Mouse (Mus musculus): Measurements from ENCODE around the gene Fam131b. TPM values are rescaled to one million over a fixed set of nuclear protein-coding genes. Genes with fewer than 3 reads are reported as not detected.

Gene Fam131b
- polyA plus RNA-seq, 1 experiment from 2014 or later: 0.13 TPM

- Histone ChIP-seq H3K4me1 (ENCODE audit: insufficient read depth) (0 out of 2 replicates have a peak, but pooled peaks cover 11% of the 10 kb centered on the region), H3K27ac (ENCODE audit: low read depth) (no peak overlapping the region; the same call in 1 of the 2 replicates), H3K4me3 (ENCODE audit: low read depth, low read length) (no peak overlapping the region), H3K9me3 (ENCODE audit: low read depth, low read length) (no peaks in the 10 kb centered on the region), H3K27me3 (ENCODE audit: insufficient read depth, low read length) (no peaks in the 10 kb centered on the region), H3K36me3 (ENCODE audit: insufficient read depth) (peaks cover 64% of the 10 kb centered on the region), H3K9ac (no peak overlapping the region), H3K4me2 (no peak overlapping the region)
- TF ChIP-seq CTCF (IDR thresholded peaks at IDR 0.05; ENCODE audit: low read depth): no peak
- 86% methylated on average over 13 of the region's 13 CpGs for WGBS
- DNase-seq (no peak), ATAC-seq (ENCODE audit: insufficient read depth) (no peak)
Observed at GRCm38 (mm10) chr6:42361041-42361895, 36.8 kb upstream of the Fam131b start.

DNA sequence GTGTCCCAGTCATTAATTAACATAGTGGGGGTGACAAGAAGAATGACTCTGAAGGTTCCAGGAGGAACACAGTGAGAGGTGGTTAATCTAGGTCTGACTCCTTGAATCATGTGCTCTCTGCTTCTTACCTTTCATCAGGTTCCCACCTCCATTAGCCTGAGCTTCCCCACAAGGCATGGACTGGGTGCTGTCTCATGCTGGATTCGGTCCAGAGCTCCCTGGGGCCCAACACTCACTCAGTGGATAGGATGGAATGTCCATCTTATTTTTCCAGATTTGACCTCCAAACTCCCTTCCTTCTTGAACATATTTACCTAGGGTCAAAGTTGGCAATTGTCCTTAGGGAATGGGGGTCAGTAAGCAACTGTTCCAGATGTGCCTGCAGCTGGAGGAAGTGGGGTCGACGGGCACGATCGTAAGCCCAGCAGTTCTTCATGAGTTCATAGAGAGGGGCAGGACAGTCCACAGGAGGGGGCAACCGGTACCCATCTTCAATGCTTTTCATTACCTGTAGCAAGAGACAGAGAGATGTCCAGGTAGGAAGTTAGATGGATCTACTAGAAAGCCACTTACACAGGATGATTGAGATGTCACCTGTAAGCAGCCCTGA lies 35.9 kb upstream of the Fam131b start:
- Histone ChIP-seq H3K4me2 (no peak overlapping the region), H3K9ac (no peak overlapping the region), H3K36me3 (ENCODE audit: insufficient read depth) (peaks cover 71% of the 10 kb centered on the region), H3K4me1 (ENCODE audit: insufficient read depth) (0 out of 2 replicates have a peak, but pooled peaks cover 11% of the 10 kb centered on the region), H3K9me3 (ENCODE audit: low read depth, low read length) (no peaks in the 10 kb centered on the region), H3K4me3 (ENCODE audit: low read depth, low read length) (no peak overlapping the region), H3K27me3 (ENCODE audit: insufficient read depth, low read length) (no peaks in the 10 kb centered on the region), H3K27ac (ENCODE audit: low read depth) (peak overlapping the region; percentile 69; the same call in 1 of the 2 replicates)
- no peak for ATAC-seq (ENCODE audit: insufficient read depth)
- TF ChIP-seq CTCF (IDR thresholded peaks at IDR 0.05; ENCODE audit: low read depth): no peak
- DNase-seq: no peak
- WGBS: 80% methylated on average over 6 of the region's 6 CpGs

- DNase-seq (peak; percentile 62), ATAC-seq (ENCODE audit: insufficient read depth) (0 out of 2 replicates have a peak, but pooled peaks have one; percentile 3)
- no peak overlapping the region for H3K9ac ChIP-seq
- no peaks in the 10 kb centered on the region for H3K9me3 ChIP-seq (ENCODE audit: low read depth, low read length)
- peak overlapping the region; percentile 69 for H3K27ac ChIP-seq (ENCODE audit: low read depth)
- 53% methylated on average over 9 of the region's 9 CpGs for WGBS
- no peak overlapping the region for H3K4me3 ChIP-seq (ENCODE audit: low read depth, low read length)
- no peaks in the 10 kb centered on the region for H3K27me3 ChIP-seq (ENCODE audit: insufficient read depth, low read length)
- peaks cover 76% of the 10 kb centered on the region for H3K36me3 ChIP-seq (ENCODE audit: insufficient read depth)
- H3K4me1 ChIP-seq (ENCODE audit: insufficient read depth): peaks cover 12% of the 10 kb centered on the region; the same call in 1 of the 2 replicates
- TF ChIP-seq CTCF (IDR thresholded peaks at IDR 0.05; ENCODE audit: low read depth): no peak
- H3K4me2 ChIP-seq: no peak overlapping the region
Observed at GRCm38 (mm10) chr6:42359364-42360147, 35.1 kb upstream of the Fam131b start.

DNA sequence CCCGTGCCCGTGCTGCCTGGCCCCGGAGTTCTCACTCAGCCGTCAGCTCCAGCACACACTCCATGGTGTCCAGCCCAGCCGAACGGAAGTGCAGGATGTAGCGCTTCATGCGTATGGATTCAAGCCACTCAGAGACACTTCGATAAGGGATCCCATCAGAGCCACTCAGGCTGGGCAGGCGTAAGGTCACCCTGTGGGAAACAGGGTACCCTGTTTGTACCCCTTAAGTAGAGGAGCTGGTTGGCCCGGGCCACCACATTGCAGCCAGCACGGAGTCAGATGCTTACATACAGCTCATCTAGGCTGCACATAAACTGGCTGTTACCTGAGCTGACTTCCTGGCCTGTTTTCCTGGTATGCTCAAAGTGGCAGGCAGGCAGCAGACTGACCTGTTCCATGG lies 34.5 kb upstream of the Fam131b start:
- Histone ChIP-seq H3K4me2 (no peak overlapping the region), H3K9ac (no peak overlapping the region), H3K36me3 (ENCODE audit: insufficient read depth) (peaks cover 78% of the 10 kb centered on the region), H3K27me3 (ENCODE audit: insufficient read depth, low read length) (no peaks in the 10 kb centered on the region), H3K9me3 (ENCODE audit: low read depth, low read length) (no peaks in the 10 kb centered on the region), H3K27ac (ENCODE audit: low read depth) (peak overlapping the region; percentile 58; the same call in 1 of the 2 replicates), H3K4me1 (ENCODE audit: insufficient read depth) (peaks cover 17% of the 10 kb centered on the region; the same call in 1 of the 2 replicates), H3K4me3 (ENCODE audit: low read depth, low read length) (no peak overlapping the region)
- 75% methylated on average over 12 of the region's 12 CpGs for WGBS
- no peak for TF ChIP-seq CTCF (IDR thresholded peaks at IDR 0.05; ENCODE audit: low read depth)
- ATAC-seq (ENCODE audit: insufficient read depth) (no peak), DNase-seq (no peak)

GRCm38 (mm10) chr6:42357901-42358300 lies 33.5 kb upstream of the Fam131b start:
- H3K9ac ChIP-seq: no peak overlapping the region
- H3K27ac ChIP-seq (ENCODE audit: low read depth): no peak overlapping the region
- H3K4me1 ChIP-seq (ENCODE audit: insufficient read depth): peaks cover 27% of the 10 kb centered on the region
- WGBS: 34% methylated on average over 6 of the region's 6 CpGs
- H3K36me3 ChIP-seq (ENCODE audit: insufficient read depth): peaks cover 87% of the 10 kb centered on the region
- no peaks in the 10 kb centered on the region for H3K9me3 ChIP-seq (ENCODE audit: low read depth, low read length)
- ATAC-seq (ENCODE audit: insufficient read depth) (no peak), DNase-seq (no peak)
- no peak overlapping the region for H3K4me3 ChIP-seq (ENCODE audit: low read depth, low read length)
- no peaks in the 10 kb centered on the region for H3K27me3 ChIP-seq (ENCODE audit: insufficient read depth, low read length)
- H3K4me2 ChIP-seq: no peak overlapping the region
- TF ChIP-seq CTCF (IDR thresholded peaks at IDR 0.05; ENCODE audit: low read depth): no peak

DNA sequence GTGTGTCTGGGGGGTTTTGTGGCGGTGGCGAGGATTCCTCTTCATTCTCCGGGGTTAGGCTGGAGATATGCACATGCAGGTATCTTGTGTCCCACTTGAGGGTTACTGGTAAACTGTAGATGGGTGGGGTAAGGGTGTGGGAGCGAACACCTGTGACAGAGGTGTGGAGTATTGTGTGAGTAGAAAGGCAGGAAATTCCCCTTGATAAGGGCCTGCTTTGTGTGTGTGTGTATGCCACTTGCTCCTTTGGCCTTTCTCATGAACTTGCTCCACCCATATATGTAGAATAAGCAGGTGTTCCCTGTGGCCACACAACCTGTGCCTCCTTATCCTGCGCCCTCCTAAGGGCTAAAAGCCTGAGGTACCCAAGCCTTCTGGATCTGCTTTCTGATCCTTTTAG lies 32.5 kb upstream of the Fam131b start:
- no peak overlapping the region for H3K9ac ChIP-seq
- no peaks in the 10 kb centered on the region for H3K27me3 ChIP-seq (ENCODE audit: insufficient read depth, low read length)
- no peak overlapping the region for H3K4me2 ChIP-seq
- peaks cover 96% of the 10 kb centered on the region for H3K36me3 ChIP-seq (ENCODE audit: insufficient read depth)
- H3K27ac ChIP-seq (ENCODE audit: low read depth): no peak overlapping the region
- H3K4me1 ChIP-seq (ENCODE audit: insufficient read depth): peaks cover 23% of the 10 kb centered on the region
- no peak for ATAC-seq (ENCODE audit: insufficient read depth)
- 88% methylated on average over 5 of the region's 5 CpGs for WGBS
- H3K4me3 ChIP-seq (ENCODE audit: low read depth, low read length): no peak overlapping the region
- DNase-seq: no peak
- no peaks in the 10 kb centered on the region for H3K9me3 ChIP-seq (ENCODE audit: low read depth, low read length)
- no peak for TF ChIP-seq CTCF (IDR thresholded peaks at IDR 0.05; ENCODE audit: low read depth)
